Mouse (Mus musculus) hindlimb bud, embryonic 11.5 days (tissue): ENCODE data around the gene Dop1b.
"Not testable (repeated sequence)": the region's sequence is repeated elsewhere in the genome, so short reads cannot be mapped to it uniquely, and the experiment has no call there.

Experiments used
- DNase-seq: peaks from one replicate; pipeline ENCODE4 v3.0.0-alpha.2; 2012; ENCODE audit warnings: low read depth, low spot score; ENCODE audit errors: extremely low spot score

Dop1b gene

DNA sequence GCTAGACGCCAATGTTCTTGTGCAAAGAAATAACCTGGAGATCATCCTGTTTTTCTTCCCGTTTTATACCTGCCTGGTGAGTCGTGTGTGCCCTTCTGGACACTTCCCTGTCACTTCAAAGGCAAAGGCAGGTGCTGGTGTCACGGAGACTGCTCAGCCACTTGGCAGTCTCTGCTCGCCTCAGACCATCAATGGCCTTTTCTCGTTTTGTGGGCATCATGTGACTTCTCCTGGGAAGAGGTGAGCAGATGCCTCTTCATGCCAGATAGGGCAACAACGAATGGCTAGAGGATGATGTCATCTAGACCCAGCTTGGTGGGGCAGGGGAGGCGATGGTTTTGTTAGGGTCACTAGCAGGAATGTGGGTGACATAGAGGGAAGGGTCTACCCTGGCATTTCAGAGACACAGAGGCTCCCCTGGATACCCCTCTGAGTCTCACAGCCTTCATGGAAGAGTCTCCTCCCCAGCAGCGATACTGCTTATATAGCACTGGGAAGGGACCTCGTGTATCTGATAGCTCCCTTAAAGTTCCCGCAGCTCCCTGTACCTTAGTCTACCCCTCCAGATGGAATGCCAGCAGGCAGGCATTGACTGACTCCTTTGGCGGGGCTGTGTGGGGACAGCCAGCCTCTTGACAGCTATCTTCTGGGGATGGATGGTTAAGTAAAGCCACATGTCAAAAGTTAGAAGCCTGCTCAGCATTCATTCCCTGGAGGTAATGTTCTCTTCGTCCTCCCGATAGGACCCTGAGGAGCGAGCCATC, 37.6 kb downstream of the Dop1b start:
- no peak for DNase-seq

DNA sequence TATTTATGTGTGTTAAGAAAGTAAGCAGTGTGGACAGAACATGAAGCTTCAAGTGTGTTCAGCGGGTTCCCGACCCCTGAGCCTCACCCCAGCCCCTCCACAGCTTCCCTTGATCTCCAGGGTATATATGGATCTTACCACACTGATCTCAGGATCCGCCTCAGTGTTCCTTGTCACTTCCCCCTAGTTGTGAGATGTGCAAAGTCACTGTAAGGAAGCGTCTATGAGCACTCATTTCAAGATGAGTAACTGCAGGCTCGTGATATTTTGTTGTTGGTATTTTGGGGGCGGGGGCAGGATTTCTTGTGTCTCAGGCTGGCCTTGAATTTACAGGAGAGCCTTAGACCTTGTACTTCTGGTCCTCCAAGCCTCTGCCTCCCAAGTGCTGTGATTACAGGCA, 38.8 kb downstream of the Dop1b start:
- DNase-seq = no peak

DNA sequence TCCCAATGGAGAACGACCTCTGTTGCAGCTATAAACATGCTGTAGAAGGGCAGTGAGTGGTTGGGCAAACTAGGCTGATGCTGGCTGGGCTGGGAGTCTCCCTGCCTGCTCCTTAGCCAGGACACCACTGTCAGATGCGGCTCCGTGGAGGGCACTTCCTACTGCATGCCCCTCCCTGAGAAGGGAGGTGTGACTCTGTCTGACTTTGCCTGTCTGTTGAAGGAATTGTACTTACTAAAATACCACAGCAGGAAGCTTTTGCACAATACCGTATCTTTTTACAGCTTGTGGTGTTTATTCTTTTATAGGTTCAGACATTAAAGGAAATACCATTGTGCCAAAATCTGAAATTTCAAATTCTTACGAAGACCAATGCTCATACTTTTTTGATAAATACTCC, 40.1 kb downstream of the Dop1b start:
- no peak for DNase-seq

DNA sequence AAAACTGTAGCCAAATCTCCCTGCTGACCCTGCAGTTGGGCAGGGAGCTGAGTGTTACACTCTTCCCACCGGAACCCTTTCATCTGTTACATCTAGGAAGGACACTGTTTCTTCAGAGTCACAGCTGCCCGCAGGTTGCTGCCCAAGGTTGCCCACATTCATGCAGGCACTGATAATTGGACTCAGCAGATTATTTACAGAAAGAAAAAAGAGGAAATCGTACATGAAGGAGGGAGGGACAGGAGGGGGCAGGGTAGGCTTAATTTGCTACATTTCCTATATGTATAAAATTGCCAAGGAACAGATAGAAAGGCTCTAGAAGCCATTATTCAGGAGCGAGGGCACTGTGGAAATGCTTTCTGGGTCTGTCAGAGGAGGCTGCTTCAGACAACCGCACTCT, 44.9 kb downstream of the Dop1b start:
- no peak for DNase-seq

- DNase-seq = no peak
Measured at GRCm38 (mm10) chr16:93763378-93763777, 51.7 kb downstream of the Dop1b start.

- DNase-seq = no peak
Measured at GRCm38 (mm10) chr16:93764597-93764996, 52.9 kb downstream of the Dop1b start.

DNA sequence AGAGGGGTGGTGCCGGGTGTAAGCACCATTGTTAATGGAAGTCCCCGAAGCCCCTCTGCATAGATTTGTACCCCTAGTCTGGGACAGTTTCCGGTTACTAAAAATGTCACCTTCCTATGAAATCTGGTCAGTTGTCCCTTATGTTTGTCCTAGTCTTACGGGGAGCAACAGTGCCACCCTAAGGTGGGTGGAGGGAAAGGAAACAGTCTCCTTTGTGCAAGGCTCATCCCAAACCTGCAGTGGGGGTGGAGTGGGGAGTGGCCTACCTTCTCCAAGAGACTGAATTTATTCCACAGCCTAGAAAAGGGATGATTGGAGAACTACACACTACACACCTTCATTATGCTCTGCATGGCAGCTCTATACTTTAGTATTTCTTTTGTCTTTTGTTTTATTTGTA, 55.3 kb downstream of the Dop1b start:
- no peak for DNase-seq

- no peak for DNase-seq
Measured at GRCm38 (mm10) chr16:93767548-93767947, 55.8 kb downstream of the Dop1b start.

- no peak for DNase-seq
Measured at GRCm38 (mm10) chr16:93769621-93770020, 57.9 kb downstream of the Dop1b start.

DNA sequence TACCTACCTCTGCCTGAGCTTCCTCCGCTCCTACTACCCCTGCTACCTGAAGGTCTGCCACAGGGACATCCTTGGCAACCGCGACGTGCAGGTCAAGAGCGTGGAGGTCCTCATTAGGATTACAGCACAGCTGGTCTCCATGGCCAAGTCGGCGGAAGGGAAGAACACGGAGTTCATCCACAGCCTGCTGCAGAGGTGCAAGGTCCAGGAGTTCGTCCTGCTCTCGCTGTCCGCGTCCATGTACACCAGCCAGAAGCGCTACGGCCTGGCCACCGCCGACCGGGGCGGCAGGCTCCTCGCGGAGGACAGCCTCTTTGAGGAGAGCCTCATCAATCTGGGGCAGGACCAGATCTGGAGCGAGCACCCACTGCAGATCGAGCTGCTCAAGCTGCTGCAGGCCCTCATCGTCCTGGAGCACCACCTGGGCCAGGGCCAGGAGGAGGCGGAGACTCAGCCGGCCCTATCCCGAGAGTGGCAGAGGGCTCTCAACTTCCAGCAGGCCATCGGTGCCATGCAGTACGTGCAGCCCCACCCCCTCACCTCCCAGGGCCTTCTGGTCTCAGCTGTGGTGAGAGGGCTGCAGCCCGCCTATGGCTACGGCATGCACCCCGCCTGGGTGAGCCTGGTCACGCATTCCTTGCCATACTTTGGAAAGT, 58.7 kb downstream of the Dop1b start:
- DNase-seq = no peak

- no peak for DNase-seq
Measured at GRCm38 (mm10) chr16:93774658-93775057, 63.0 kb downstream of the Dop1b start.

DNA sequence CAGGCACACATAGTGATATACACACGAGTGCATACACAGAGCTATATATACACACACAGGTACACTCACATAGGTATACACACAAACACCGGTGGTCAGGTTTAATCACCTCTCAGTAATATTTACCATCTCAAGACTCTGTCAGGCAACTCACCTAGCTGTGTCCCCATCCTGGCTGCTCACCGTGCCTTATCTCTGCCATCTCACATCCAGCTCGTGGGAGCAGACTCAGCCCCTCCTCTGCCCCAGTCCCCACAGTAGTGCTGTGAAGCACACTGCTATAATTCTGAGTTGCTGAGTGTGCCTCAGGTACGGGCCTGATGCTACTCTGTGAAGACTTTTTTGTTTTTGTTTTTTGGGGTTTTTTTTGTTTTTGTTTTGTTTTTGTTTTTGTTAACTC, 64.8 kb downstream of the Dop1b start:
- DNase-seq = no peak

DNA sequence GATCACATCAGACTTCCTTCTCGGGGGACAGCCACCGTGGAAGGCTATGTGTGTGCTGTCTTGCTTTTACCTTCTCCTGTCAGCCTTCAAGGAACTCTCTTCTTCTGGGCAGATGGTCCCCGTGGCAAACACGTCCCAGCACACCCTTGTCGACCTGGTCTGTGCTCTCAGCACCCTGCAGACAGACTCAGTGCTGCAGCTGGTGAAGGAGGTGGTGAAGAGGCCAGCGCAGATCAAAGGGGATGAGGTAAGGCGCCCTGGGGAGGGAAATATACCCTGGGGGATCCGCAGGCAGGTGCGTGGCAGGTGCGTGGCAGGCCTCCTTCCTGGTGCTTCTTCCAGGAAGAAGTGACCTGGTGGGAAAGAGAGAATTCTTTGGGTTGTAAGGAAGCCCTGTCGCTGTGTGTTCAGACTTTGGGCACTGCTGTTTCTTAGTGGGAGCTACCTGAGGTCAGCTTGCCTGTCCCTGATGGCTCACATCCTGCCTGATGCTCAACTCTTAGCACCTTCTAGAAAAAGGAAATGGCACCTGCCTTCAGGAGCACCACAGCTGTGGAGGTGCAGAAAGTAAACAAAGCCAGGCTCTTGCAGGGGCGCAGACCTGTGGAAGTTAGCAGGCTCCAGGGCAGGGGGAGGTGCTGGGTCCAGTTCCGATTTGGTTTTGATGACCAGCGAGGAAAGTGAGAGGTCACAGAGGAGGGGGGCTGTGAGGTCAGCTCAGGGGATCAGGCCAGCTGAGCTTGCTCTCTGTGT, 65.7 kb downstream of the Dop1b start:
- DNase-seq = no peak

DNA sequence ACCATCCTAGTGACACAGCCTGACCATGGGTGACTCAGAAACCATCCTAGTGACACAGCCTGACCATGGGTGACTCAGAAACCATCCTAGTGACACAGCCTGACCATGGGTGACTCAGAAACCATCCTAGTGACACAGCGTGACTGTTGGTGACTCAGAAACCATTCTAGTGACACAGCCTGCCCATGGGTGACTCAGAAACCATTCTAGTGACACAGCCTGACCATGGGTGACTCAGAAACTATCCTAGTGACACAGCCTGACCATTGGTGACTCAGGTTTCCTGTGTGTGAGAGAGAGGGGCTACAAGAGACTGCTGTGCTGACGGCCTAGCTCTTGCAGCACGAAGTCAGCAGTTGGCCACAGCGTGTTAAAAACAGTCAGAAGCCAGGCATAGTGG, 66.7 kb downstream of the Dop1b start:
- DNase-seq = not testable (repeated sequence)

DNA sequence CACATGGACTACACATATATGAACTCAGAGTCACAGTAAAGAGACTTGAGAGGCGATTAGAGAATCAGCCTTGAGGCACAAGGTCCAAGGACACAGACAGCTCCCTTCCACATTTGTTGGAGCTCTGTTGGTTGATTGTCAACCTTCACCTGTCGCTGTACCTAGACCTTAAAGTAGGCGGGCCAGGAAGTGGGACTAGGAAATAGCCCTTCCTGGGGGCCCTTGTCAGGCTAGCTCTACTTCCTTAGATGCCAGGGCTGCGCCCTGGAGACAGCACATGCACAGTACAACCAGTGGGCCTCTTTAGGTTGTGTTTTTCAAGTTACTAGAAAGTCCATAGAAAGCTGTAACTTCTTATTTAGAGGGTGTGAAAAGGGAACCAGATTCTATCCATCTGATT, 67.8 kb downstream of the Dop1b start:
- no peak for DNase-seq

DNA sequence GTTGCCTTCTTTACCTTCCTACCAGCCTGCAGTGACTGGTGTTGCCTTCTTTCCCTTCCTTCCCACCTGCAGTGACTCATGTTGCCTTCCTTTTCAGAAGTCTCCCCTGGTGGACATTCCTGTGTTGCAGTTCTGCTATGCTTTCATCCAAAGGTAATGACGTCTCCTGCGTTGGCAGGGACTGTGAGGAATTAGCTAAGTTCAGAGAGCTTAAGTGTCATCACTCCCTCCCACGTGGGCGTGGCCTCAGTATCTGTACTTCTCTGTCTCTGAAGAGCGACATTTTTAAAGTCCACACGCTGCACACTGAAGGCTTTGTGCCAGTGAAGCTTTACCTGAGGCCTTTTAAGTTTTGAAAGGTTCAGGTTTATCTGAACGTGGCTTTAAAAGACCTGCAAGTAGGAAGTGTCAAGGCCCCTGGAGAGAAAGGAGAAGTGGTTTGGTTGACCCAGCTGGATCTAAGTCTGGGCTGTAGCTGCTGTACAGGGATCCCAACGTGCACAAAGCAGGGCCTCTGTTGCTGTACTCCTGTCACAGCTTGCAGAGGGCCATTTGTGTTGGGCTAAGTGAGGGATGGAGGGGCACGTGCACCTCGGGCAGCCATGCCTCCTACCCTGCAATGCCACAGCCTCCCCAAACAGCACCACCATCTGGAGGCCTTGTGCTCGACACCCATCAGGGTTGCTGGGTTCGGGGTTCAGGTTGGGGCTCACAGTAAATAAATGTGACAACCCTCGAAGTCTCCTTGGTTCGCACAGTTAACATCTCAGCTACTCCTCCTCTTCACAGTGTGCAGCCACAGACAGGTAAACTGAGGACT, 69.2 kb downstream of the Dop1b start:
- no peak for DNase-seq

DNA sequence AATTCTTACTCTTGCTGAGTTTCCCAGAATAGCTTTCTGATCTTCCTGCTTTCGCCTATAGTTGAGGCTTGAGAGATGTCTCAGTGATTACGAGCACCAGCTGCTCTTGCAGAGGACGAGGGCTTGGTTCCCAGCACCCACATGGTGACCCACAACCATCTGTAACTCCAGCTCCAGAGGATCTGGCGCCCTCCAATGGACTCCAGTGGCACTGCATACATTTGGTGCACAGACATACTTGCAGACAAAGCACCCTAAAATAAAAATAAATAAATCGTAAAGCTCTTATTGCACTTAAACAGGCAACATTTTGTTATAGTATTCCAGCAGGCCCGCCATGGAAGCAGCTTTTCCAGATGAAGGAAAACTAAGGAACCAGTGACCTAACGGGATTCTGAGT, 72.5 kb downstream of the Dop1b start:
- DNase-seq = no peak

- peak; percentile 85 for DNase-seq
Measured at GRCm38 (mm10) chr16:93785805-93786204, 74.1 kb downstream of the Dop1b start.

GRCm38 (mm10) chr16:93788388-93788787, 76.7 kb downstream of the Dop1b start:
- DNase-seq = no peak

- DNase-seq = no peak
Measured at GRCm38 (mm10) chr16:93788881-93789280, 77.2 kb downstream of the Dop1b start.
